Mouse (Mus musculus) lung, embryonic 14.5 days (tissue): ENCODE measurements at regions not wholly inside any gene's neighbourhood (a gene's known extent, or its start where the extent isn't known, plus 50 kb on each side); places are given as distances from the start of the nearest gene placed in this dataset.

Experiments
- ATAC-seq: fragments of 200-750 bp; cut with Nextera tagmentation; 2 replicates; pipeline ENCODE4 v1.8.0; 2017; ENCODE audit warnings: mild to moderate bottlenecking, moderate TSS enrichment, moderate library complexity; ENCODE audit not compliant: insufficient read depth
- DNase-seq: peaks from one replicate; pipeline ENCODE4 v3.0.0-alpha.2; 2015
- H3K27ac ChIP-seq: fragments of 300-500 bp; sonication (generic); 2 replicates; pipeline ENCODE4 v1.5.1; 2014; ENCODE audit warnings: low read depth, mild to moderate bottlenecking, moderate library complexity
- H3K27me3 ChIP-seq: fragments of 300-500 bp; sonication (generic); 2 replicates; pipeline ENCODE4 v1.6.1; 2014; ENCODE audit warnings: low read length, control low read depth; ENCODE audit not compliant: insufficient read depth
- H3K36me3 ChIP-seq: fragments of 300-500 bp; sonication (generic); 2 replicates; pipeline ENCODE4 v1.6.1; 2014; ENCODE audit warnings: control low read depth; ENCODE audit not compliant: insufficient read depth
- H3K4me1 ChIP-seq: fragments of 300-500 bp; sonication (generic); 2 replicates; pipeline ENCODE4 v1.6.1; 2014; ENCODE audit warnings: antibody characterized with exemption, control low read depth; ENCODE audit not compliant: insufficient read depth
- H3K4me2 ChIP-seq: fragments of 300-500 bp; sonication (generic); 2 replicates; pipeline ENCODE4 v1.6.1; 2014; ENCODE audit warnings: mild to moderate bottlenecking
- H3K4me3 ChIP-seq: fragments of 300-500 bp; sonication (generic); 2 replicates; pipeline ENCODE4 v1.5.1; 2014; ENCODE audit warnings: low read depth, low read length
- H3K9ac ChIP-seq: fragments of 300-500 bp; sonication (generic); 2 replicates; pipeline ENCODE4 v1.6.1; 2014
- H3K9me3 ChIP-seq: fragments of 300-500 bp; sonication (generic); 2 replicates; pipeline ENCODE4 v1.6.1; 2016; ENCODE audit warnings: low read depth, low read length, control low read depth
- CTCF ChIP-seq: IDR thresholded peaks from 2 replicates; pipeline ENCODE4 v1.5.1; 2016; ENCODE audit warnings: antibody characterized with exemption, low read depth
- WGBS: fragments of 180-500 bp; shearing (Covaris S2); extraction: QIAGEN DNeasy Blood & Tissue Kit; methylation state at CpG from one replicate; pipeline ENCODE4 v1.1.7; 2014; 5-methylcytosine and 5-hydroxymethylcytosine counted together

DNA sequence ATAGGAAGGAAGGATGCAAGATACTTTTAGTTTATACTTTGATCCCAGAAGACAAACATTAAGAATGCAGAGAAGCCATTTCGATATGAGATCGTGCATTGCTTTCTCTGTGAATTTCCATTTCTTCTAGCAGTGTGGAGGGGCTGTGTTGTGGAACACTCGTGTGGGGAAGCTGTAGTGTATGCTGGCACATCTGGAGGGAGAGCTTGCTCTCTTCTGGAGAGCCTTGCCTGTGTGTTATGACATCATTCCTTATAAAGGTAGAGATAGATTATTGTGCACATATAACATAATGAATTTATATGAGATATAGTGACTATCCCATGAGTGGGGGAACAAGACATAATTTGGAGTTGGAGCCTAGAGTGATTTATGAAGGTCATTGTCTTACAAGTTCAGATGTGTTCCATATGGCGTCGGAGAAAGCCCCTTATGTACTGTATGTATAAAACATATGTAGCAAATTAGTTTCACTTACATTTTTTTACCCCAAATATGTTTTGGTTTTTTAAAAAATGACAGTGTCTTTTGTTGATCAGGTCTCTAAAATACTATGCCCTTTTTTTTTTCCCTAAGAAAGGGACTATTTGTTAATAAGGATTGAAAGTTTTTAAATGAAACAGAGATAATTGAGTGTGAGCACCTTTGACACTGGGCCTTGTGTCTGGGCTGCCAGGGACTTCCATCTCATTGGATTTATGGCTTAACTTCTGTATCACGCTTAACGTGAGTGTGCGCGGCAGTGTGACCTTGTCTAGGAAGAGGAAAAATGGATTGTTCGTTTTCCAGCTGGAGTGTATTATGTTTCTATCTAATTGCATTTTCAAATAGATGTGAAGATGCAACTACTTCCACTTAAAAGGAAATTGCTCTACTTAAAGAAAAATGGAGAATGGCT, 230.8 kb downstream of the Papss1 start:
- 51% methylated on average over 10 of the region's 10 CpGs for WGBS

DNA sequence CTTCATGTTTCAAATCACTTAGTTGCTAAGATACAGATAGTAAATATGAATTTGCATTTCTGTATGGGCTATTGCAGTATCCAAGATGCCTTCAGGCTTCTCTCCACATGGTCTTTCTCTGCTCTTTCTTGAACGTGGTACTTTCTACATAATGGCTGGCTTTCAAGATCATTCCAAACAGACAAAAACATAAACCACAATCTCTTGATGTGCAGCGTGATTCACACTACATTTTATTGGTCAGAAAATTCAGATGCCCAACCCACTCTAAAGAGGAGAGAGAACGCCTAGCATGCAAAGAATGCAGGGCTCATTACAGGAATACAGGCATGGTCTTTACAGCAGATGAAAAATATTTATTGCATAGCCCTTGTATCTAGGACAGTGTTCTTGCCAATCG, 235.2 kb downstream of the Papss1 start:
- H3K4me1 ChIP-seq, result no peaks in the 10 kb centered on the region
- no peak overlapping the region for H3K9ac ChIP-seq
- no peak for TF ChIP-seq CTCF
- no peak overlapping the region for H3K4me2 ChIP-seq
- 62% methylated on average over 4 of the region's 4 CpGs for WGBS
- H3K27ac ChIP-seq, result no peak overlapping the region
- no peaks in the 10 kb centered on the region for H3K9me3 ChIP-seq
- ATAC-seq (no peak), DNase-seq (no peak)
- H3K4me3 ChIP-seq, result no peak overlapping the region
- no peaks in the 10 kb centered on the region for H3K27me3 ChIP-seq
- no peaks in the 10 kb centered on the region for H3K36me3 ChIP-seq

More for the DNA sequence above, 230.8 kb downstream of the Papss1 start:
- no peak for TF ChIP-seq CTCF
- Histone ChIP-seq H3K4me3 (no peak overlapping the region), H3K4me2 (no peak overlapping the region), H3K27ac (no peak overlapping the region), H3K9me3 (no peaks in the 10 kb centered on the region), H3K36me3 (no peaks in the 10 kb centered on the region), H3K9ac (no peak overlapping the region), H3K27me3 (no peaks in the 10 kb centered on the region), H3K4me1 (no peaks in the 10 kb centered on the region)
- DNase-seq (peak; percentile 32), ATAC-seq (no peak)

DNA sequence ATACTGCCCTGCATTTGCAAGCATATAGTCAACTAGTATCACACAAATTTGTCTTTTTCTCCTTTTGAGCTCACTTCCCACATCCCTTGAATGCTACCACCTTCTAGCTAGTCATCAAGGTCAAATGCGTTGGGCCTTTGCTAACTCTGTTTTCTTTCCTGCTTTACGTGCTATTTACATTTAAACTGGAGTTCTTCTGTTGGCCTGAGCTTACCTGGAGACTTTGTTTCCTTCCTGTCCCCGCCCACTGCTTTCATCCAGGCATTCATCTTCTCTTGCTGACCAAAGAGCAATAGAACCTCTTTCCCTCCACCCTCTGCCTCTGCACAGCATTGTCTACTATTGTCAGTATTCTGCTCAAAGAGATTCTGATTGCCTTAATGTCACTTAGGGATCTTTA, 237.0 kb downstream of the Papss1 start:
- no peak for TF ChIP-seq CTCF
- 70% methylated on average over 3 of the region's 3 CpGs for WGBS
- H3K9ac ChIP-seq, result no peak overlapping the region

DNA sequence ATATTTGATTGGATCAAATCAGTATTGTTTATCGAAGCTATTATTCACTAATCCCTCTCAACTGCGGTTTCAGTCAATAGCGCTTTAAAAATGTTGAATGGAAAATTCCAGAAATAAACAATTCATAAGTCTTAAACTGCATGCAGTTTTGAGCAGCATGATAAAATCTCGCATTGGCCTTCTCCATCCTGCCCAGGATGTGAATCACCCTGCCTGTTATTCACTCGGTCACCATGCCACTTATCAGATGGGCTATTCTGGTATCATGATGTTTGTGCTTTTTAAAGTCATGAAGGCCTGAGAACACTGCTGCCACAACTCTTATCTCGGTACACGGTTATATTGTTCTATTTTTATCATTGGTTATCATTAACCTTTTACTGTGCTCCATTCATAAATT, 238.3 kb downstream of the Papss1 start:
- no peaks in the 10 kb centered on the region for H3K27me3 ChIP-seq
- no peaks in the 10 kb centered on the region for H3K36me3 ChIP-seq
- TF ChIP-seq CTCF, result no peak
- no peak for ATAC-seq
- no peak overlapping the region for H3K4me2 ChIP-seq
- 56% methylated on average over 7 of the region's 7 CpGs for WGBS
- H3K27ac ChIP-seq, result no peak overlapping the region
- no peak overlapping the region for H3K4me3 ChIP-seq
- no peak overlapping the region for H3K9ac ChIP-seq
- DNase-seq, result peak; percentile 9
- H3K4me1 ChIP-seq, result no peaks in the 10 kb centered on the region
- H3K9me3 ChIP-seq, result no peaks in the 10 kb centered on the region

More for the DNA sequence above, 237.0 kb downstream of the Papss1 start:
- Histone ChIP-seq H3K4me2 (no peak overlapping the region), H3K36me3 (no peaks in the 10 kb centered on the region), H3K4me1 (no peaks in the 10 kb centered on the region), H3K9me3 (no peaks in the 10 kb centered on the region), H3K27me3 (no peaks in the 10 kb centered on the region), H3K4me3 (no peak overlapping the region), H3K27ac (no peak overlapping the region)
- DNase-seq (no peak), ATAC-seq (no peak)

DNA sequence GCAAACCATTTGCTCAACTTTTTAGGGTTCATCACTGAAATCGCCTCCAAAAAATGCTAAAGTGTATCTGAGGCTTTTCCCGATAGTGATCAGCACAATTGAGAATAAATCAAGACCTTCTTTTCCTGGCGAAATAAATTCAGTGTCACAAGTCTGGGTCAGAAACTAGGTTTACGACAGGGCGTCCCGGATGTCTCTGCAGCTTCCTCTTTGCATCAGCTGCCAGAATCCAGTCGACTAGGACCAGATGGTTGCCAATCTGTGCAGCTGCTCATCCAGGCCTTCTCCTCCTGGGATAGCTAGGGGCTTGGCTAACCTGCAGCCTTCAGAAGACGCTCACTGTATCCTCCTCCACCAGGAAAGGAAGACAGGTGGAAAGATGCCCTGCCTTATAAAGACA, 243.6 kb downstream of the Papss1 start:
- no peaks in the 10 kb centered on the region for H3K4me1 ChIP-seq
- 59% methylated on average over 8 of the region's 8 CpGs for WGBS
- no peak overlapping the region for H3K9ac ChIP-seq
- H3K9me3 ChIP-seq, result no peaks in the 10 kb centered on the region
- TF ChIP-seq CTCF, result no peak
- DNase-seq (peak; percentile 21), ATAC-seq (no peak)
- no peak overlapping the region for H3K27ac ChIP-seq
- no peak overlapping the region for H3K4me2 ChIP-seq
- no peaks in the 10 kb centered on the region for H3K36me3 ChIP-seq
- no peaks in the 10 kb centered on the region for H3K27me3 ChIP-seq
- H3K4me3 ChIP-seq, result no peak overlapping the region

DNA sequence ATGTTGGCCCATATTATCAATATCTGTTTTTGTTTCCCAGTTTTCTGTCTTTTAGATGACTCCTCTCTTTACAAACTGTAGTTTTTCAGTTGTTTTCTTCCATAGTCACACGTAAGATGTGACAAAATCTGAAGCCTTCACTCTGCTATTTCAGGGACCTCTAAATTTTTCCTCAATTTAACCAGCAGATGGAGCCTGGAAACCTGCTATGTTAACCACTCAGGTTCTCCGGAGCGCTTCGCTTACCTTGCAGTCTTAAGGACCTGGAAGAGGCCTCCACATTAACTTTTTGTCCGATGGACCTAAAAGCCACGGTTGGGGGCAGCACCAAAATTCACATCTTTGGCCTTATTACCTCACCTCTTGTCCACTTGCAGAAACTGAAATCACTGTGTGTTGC, 248.4 kb downstream of the Papss1 start:
- Histone ChIP-seq H3K9ac (no peak overlapping the region), H3K4me1 (no peaks in the 10 kb centered on the region), H3K27ac (no peak overlapping the region), H3K4me2 (no peak overlapping the region), H3K9me3 (no peaks in the 10 kb centered on the region), H3K36me3 (no peaks in the 10 kb centered on the region), H3K27me3 (no peaks in the 10 kb centered on the region), H3K4me3 (no peak overlapping the region)
- ATAC-seq (no peak), DNase-seq (peak; percentile 70)
- WGBS, result 29% methylated on average over 6 of the region's 6 CpGs
- TF ChIP-seq CTCF, result peak; percentile 54

DNA sequence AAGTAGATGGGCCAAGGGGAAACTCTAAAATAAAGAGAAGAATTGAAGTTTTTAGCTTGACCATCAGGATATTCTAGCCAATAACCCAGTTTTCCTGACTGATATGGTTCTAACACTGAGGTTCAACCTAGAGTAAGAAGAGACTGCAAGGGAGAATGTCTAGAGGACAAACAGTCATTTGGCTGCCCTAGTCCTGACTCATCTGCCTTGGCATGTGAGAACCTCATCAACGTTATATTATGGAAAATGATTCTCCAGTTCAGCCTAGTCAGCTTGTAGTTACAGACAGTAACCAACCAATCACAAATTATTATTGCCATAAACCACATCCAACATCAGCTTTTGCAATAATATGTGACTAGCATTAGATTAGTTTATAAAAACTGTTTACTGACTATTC, 254.2 kb downstream of the Papss1 start:
- H3K9ac ChIP-seq, result no peak overlapping the region
- ATAC-seq, result no peak

More for the DNA sequence above, 254.2 kb downstream of the Papss1 start:
- 83% methylated on average over 1 of the region's 1 CpGs for WGBS
- Histone ChIP-seq H3K4me1 (no peaks in the 10 kb centered on the region), H3K36me3 (no peaks in the 10 kb centered on the region), H3K27ac (no peak overlapping the region), H3K4me3 (no peak overlapping the region), H3K27me3 (no peaks in the 10 kb centered on the region), H3K4me2 (no peak overlapping the region), H3K9me3 (no peaks in the 10 kb centered on the region)
- TF ChIP-seq CTCF, result no peak
- no peak for DNase-seq
